Mouse (Mus musculus) heart, embryonic 10.5 days (tissue): ENCODE measurements around the gene Soat2. TPM values are rescaled to one million over a fixed set of nuclear protein-coding genes. Genes with fewer than 3 reads are reported as not detected.

Experiments
- DNase-seq: peaks from one replicate; pipeline ENCODE4 v3.0.0-alpha.2; 2017; ENCODE audit warnings: low spot score
- H3K27ac ChIP-seq: fragments of 300-500 bp; sonication (generic); 2 replicates; pipeline ENCODE4 v1.5.1; 2016; ENCODE audit warnings: mild to moderate bottlenecking
- H3K27me3 ChIP-seq: fragments of 300-500 bp; sonication (generic); 2 replicates; pipeline ENCODE4 v1.6.1; 2016; ENCODE audit warnings: mild to moderate bottlenecking; ENCODE audit not compliant: poor library complexity, insufficient read depth, severe bottlenecking
- H3K36me3 ChIP-seq: fragments of 300-500 bp; sonication (generic); 2 replicates; pipeline ENCODE4 v1.6.1; 2016; ENCODE audit warnings: mild to moderate bottlenecking, moderate library complexity
- H3K4me1 ChIP-seq: fragments of 300-500 bp; sonication (generic); 2 replicates; pipeline ENCODE4 v1.6.1; 2016; ENCODE audit warnings: mild to moderate bottlenecking
- H3K4me3 ChIP-seq: fragments of 300-500 bp; sonication (generic); 2 replicates; pipeline ENCODE4 v1.5.1; 2016; ENCODE audit warnings: mild to moderate bottlenecking, moderate library complexity
- H3K9me3 ChIP-seq: fragments of 300-500 bp; sonication (generic); 2 replicates; pipeline ENCODE4 v1.6.1; 2016; ENCODE audit warnings: mild to moderate bottlenecking, moderate library complexity
- WGBS: fragments of 180-500 bp; shearing (Covaris S2); methylation state at CpG from one replicate; pipeline ENCODE4 v1.1.7; 2016; 5-methylcytosine and 5-hydroxymethylcytosine counted together
- polyA plus RNA-seq: library from polyadenylated mRNA; unstranded; fragments of >200 nt; fragmentation: Nextera tagmentation; extraction: Ambion mirVana; gene quantifications from 2 replicates; pipeline ENCODE4 v1.2.1, GENCODE M21; 2016

The Soat2 gene
- polyA plus RNA-seq, 1 experiment from 2014 or later = 7.9 TPM

DNA sequence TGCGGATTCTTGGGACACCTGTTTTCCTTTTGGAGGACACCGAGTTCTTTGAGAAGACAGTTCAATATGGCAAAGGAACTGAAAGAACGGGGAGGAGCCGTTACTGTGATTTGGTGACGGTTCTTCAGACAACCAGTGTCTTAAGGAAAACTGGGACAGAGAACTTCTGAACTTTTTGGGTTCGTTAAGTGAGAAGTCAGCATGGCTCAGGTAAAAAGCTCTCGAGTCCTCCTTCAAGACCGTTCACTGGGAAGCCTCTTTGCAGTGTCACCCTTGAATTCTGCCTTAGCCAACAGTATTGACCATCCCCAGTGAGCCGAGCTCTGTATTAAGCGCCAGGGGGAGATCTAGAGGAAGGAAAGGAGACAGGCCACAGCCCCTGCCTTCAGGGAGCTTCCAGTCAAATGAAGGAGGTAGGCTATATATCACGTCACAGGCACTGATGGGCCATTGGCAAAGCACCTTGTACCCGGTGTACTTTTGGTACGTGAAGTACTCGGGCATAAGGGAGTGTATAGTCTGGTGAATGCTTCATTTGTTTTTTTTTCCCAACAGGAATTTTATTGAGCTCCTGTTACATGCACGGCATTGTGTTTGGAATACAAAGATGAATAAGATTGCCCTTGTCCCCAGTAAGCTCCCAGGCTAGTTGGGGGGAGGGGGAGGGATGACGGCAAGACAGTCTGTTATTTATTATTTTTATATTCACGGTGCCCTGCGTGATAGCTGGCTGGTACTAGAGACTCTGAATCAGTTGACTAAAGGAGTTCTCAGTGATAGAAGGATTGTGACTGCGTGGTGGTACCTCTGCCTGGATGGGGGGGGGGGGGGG lies 54.6 kb downstream of the Soat2 start, which contains the start of gene Csad:
TSS of gene Csad (minus strand) at position 51 of the 832 bp plus-strand sequence.
- no peaks in the 10 kb centered on the region for H3K9me3 ChIP-seq
- peaks cover 29% of the 10 kb centered on the region for H3K4me1 ChIP-seq
- 71% methylated on average over 19 of the region's 19 CpGs for WGBS
- H3K27ac ChIP-seq = peak within 1 kb of the TSS; percentile 100
- no peak for DNase-seq
- H3K4me3 ChIP-seq = peak within 1 kb of the TSS; percentile 93
- H3K36me3 ChIP-seq = peaks cover 52% of the 10 kb centered on the region
- H3K27me3 ChIP-seq = no peaks in the 10 kb centered on the region

DNA sequence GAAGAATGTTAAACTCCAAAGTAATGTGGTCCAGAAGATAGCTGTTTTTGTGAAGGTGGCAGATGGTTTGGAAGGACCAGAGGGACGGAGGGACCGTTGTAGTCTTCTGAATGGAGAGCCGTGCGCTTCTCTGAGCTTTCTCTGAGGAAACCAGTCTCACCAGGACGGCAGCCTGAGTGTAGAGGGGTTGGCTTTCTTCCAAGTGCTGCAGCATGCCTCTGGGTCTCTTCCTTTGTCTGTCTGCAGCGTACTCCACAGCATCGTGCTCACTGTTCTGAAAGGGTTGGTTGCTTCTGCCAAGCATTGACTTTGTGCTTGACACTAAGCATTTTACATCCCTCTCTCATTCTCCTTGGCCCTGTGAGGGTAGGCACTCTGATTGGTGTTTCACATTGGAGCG lies 55.5 kb downstream of the Soat2 start:
- Histone ChIP-seq H3K4me1 (peaks cover 29% of the 10 kb centered on the region), H3K27me3 (no peaks in the 10 kb centered on the region), H3K27ac (peak overlapping the region; percentile 59; the same call in 1 of the 2 replicates), H3K9me3 (no peaks in the 10 kb centered on the region), H3K4me3 (peak overlapping the region; percentile 93), H3K36me3 (peaks cover 60% of the 10 kb centered on the region)
- WGBS = 61% methylated on average over 8 of the region's 8 CpGs
- no peak for DNase-seq

DNA sequence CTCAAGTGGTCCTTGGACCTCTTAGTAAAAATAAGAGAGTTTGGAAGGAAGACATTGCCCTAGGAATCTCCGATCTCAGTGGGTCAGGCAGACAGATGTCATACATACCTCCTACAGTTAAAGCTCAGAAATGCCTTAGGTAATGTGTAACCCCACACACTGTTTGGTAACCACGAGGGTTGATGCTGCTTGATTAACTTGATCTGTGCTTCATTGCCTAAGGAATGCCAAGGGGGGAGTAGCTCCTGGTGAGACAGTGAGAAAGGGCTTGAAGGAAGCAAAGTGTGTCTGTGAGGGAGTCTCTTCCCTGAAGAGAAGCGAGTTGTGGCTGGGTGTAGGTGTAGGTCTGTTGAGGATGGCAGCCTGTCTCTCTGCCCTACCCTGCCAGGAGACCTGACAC lies 57.0 kb downstream of the Soat2 start:
- WGBS = 79% methylated on average over 3 of the region's 3 CpGs
- peaks cover 30% of the 10 kb centered on the region for H3K4me1 ChIP-seq

DNA sequence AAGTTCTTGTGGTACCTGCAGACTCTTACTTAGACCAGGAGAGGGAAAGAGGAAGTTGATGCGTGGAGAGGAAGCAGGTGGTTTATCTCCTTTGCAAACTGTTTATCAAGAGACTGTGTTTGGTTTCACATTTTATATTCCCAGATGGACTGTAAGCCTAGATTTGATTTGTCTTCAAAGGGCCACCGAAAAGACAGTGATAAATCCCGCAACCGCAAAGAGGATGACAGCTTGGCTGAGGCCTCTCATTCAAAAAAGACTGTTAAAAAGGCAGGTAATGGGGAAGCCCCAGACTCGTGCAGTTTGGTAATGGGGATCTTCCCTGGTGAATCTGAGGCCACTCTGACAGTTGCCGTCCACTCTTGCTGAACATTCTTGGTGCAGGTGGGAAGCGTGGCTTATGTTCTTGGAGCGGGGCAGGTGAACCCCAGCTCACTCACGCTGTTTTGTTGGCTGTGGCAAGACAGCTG lies 57.8 kb downstream of the Soat2 start:
- WGBS = 89% methylated on average over 9 of the region's 9 CpGs
- peaks cover 82% of the 10 kb centered on the region for H3K36me3 ChIP-seq
- no peak overlapping the region for H3K27ac ChIP-seq
- peaks cover 25% of the 10 kb centered on the region for H3K4me1 ChIP-seq
- no peak overlapping the region for H3K4me3 ChIP-seq
- H3K27me3 ChIP-seq = no peaks in the 10 kb centered on the region
- no peaks in the 10 kb centered on the region for H3K9me3 ChIP-seq
- DNase-seq = no peak

More for the DNA sequence above, 57.0 kb downstream of the Soat2 start:
- Histone ChIP-seq H3K36me3 (peaks cover 74% of the 10 kb centered on the region), H3K4me3 (no peak overlapping the region), H3K27ac (no peak overlapping the region), H3K27me3 (no peaks in the 10 kb centered on the region), H3K9me3 (no peaks in the 10 kb centered on the region)
- DNase-seq = no peak

DNA sequence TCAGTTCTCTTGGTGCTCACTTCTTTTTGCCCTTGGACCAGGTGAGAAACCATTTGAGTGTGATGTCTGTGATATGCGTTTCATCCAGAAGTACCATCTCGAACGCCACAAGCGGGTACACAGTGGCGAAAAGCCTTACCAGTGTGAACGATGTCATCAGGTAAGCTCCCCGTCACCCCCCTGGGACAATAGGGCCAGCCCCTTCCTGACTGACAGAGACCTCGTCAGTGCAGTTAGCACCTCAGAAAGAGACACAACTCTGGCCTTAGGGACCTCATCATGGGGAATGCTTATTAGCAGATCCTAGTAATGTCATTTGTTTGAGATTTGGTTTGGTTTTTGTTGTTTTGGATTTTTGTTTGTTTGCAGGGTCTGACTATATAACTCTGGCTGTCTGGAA lies 58.8 kb downstream of the Soat2 start:
- no peak for DNase-seq
- Histone ChIP-seq H3K4me3 (no peak overlapping the region), H3K36me3 (peaks cover 91% of the 10 kb centered on the region), H3K9me3 (no peaks in the 10 kb centered on the region), H3K27me3 (no peaks in the 10 kb centered on the region), H3K4me1 (peaks cover 25% of the 10 kb centered on the region), H3K27ac (no peak overlapping the region)
- WGBS = 92% methylated on average over 8 of the region's 8 CpGs

DNA sequence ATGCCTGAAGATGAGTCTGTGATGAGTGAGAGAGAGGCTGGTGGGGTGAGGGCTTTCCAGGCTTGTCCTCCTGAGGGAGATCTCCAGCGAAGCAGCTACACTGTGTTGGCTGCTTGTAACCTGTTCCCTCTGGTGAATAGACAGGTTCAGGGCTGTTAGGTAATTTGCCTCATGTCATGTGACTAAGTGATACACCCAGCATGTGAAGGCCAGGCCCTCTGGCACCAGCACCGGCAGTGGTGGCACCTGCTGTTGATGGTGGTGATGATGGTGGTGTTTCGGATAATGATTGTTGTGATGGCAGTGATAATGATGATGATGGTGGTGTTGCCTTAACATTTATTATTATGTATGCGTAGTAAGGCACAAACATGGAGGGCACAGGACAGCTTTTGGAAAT lies 60.5 kb downstream of the Soat2 start:
- Histone ChIP-seq H3K36me3 (peaks cover 93% of the 10 kb centered on the region), H3K27ac (no peak overlapping the region), H3K9me3 (no peaks in the 10 kb centered on the region), H3K27me3 (no peaks in the 10 kb centered on the region), H3K4me1 (peaks cover 9% of the 10 kb centered on the region), H3K4me3 (no peak overlapping the region)
- WGBS = 93% methylated on average over 4 of the region's 4 CpGs
- no peak for DNase-seq

DNA sequence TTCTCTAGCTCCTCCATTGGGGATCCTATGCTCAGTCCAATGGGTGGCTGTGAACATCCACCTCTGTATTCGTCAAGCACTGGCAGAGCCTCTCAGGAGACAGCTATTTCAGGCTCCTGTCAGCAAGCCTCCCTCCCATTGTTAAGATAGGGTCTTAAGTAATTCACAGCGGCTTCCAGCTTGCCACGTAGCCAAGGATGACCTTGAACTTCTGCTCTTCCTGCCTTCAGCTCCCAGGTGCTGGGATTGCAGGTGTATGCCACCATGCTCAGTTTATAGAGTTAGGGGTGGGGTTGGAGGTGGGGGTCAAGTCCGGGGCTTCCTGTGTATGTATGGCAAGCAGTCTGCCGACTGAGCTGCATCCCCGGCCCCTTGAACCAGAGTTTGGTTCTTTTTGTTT lies 61.6 kb downstream of the Soat2 start:
- peaks cover 94% of the 10 kb centered on the region for H3K36me3 ChIP-seq
- DNase-seq = no peak
- WGBS = 74% methylated on average over 6 of the region's 6 CpGs
- H3K4me3 ChIP-seq = no peak overlapping the region
- H3K27me3 ChIP-seq = no peaks in the 10 kb centered on the region
- peaks cover 18% of the 10 kb centered on the region for H3K4me1 ChIP-seq
- 0 out of 2 replicates have a peak overlapping the region, but pooled peaks have one; percentile 2 for H3K27ac ChIP-seq
- H3K9me3 ChIP-seq = no peaks in the 10 kb centered on the region

Other genes with a start within 250 kb of the Soat2 start
- gene Krt4, start 225.8 kb upstream of the Soat2 start, polyA plus RNA-seq = 0.09 TPM in 1 of 2 replicates, not detected in the other
- 1.8 TPM in 2 replicates for gene Krt79, start 210.2 kb upstream of the Soat2 start, polyA plus RNA-seq
- gene Krt78, start 196.2 kb upstream of the Soat2 start, polyA plus RNA-seq = not detected in 2 replicates
- gene Krt8, start 146.0 kb upstream of the Soat2 start, polyA plus RNA-seq = 83.2 and 193 TPM in 2 replicates
- 78.5 and 184 TPM in 2 replicates for gene Krt18, start 122.3 kb upstream of the Soat2 start, polyA plus RNA-seq
- gene Eif4b, start 76.8 kb upstream of the Soat2 start, polyA plus RNA-seq = 85.5 and 99.6 TPM in 2 replicates
- 19.8 and 19.9 TPM in 2 replicates for gene Tns2, start 50.1 kb upstream of the Soat2 start, polyA plus RNA-seq
- 19.0 and 19.4 TPM in 2 replicates for gene Spryd3, start 14.3 kb upstream of the Soat2 start, polyA plus RNA-seq
- gene Igfbp6, start 6.2 kb upstream of the Soat2 start, polyA plus RNA-seq = 0.64 and 0.67 TPM in 2 replicates
- 35.7 and 50.1 TPM in 2 replicates for gene Zfp740, start 52.7 kb downstream of the Soat2 start, polyA plus RNA-seq
- gene Csad, start 54.2 kb downstream of the Soat2 start, polyA plus RNA-seq = 36.1 and 41.0 TPM in 2 replicates
- 0.22 and 1.5 TPM in 2 replicates for gene Itgb7, start 81.4 kb downstream of the Soat2 start, polyA plus RNA-seq
- 11.3 and 17.3 TPM in 2 replicates for gene Rarg, start 107.0 kb downstream of the Soat2 start, polyA plus RNA-seq
- gene Gm9918, start 120.0 kb downstream of the Soat2 start, polyA plus RNA-seq = 0.23 TPM in 1 of 2 replicates, not detected in the other
- 55.7 and 63.4 TPM in 2 replicates for gene Mfsd5, start 128.9 kb downstream of the Soat2 start, polyA plus RNA-seq
- gene Espl1, start 145.7 kb downstream of the Soat2 start, polyA plus RNA-seq = 35.8 and 40.9 TPM in 2 replicates
- gene Pfdn5, start 175.6 kb downstream of the Soat2 start, polyA plus RNA-seq = 260 and 282 TPM in 2 replicates
- gene Myg1, start 181.2 kb downstream of the Soat2 start, polyA plus RNA-seq = 80.5 and 94.3 TPM in 2 replicates
- gene Aaas, start 200.2 kb downstream of the Soat2 start, polyA plus RNA-seq = 87.7 and 96.4 TPM in 2 replicates
- gene Sp7, start 216.7 kb downstream of the Soat2 start, polyA plus RNA-seq = 0.37 and 1.5 TPM in 2 replicates